ENCODE assay signal across 8 mouse cellular contexts in genomic region chr6:54594469-54595329, GRCm38 (mm10). TPM values are rescaled to one million over a fixed set of nuclear protein-coding genes. Genes with fewer than 3 reads are reported as not detected.
DNase-seq lines count a peak whose midpoint lies in the region; ATAC-seq lines count a peak whose summit lies in the region.

Gene Plekha8 (plus strand): TSS chr6:54595111.

- DNase-seq in T-cell, adult 2 months (ENCODE audit: low spot score), result peak; percentile 78
- DNase-seq in cerebellum, postnatal 25 days, result peak; percentile 96 to 98
- DNase-seq in frontal cortex, postnatal 25 days (ENCODE audit: low spot score in 2 of 2), result peak; percentile 78 to 81
- peak; percentile 84 to 85 for DNase-seq in layer of hippocampus, postnatal 25 days (ENCODE audit: extremely low spot score in 1 of 2, low spot score in 1 of 2)
- peak; percentile 94 for DNase-seq in lung, postnatal 14 days
- DNase-seq in retina, adult 2 months (ENCODE audit: low read depth, low spot score), result peak; percentile 89
- DNase-seq in thymus, postnatal 25 days, result peak; percentile 84

- H3K9me3 ChIP-seq in hindbrain, embryonic 13.5 days, result no peaks in the 10 kb centered on the region

- no peaks in the 10 kb centered on the region for H3K36me3 ChIP-seq in hindbrain, embryonic 13.5 days

- H3K27me3 ChIP-seq in hindbrain, embryonic 13.5 days, result 0 out of 2 replicates have a peak, but pooled peaks cover 10% of the 10 kb centered on the region

- peak; percentile 94 for ATAC-seq in hindbrain, embryonic 13.5 days (ENCODE audit: low FRiP score)

- H3K9ac ChIP-seq in hindbrain, embryonic 13.5 days, result peak within 1 kb of the TSS; percentile 93

- under 1% methylated on average over 40 of the region's 49 CpGs for WGBS in hindbrain, embryonic 13.5 days

- H3K4me2 ChIP-seq in hindbrain, embryonic 13.5 days, result peak within 1 kb of the TSS; percentile 81

- peaks cover 48% of the 10 kb centered on the region for H3K4me1 ChIP-seq in hindbrain, embryonic 13.5 days (replicated peaks)

- peak within 1 kb of the TSS; percentile 81 for H3K27ac ChIP-seq in hindbrain, embryonic 13.5 days

- peak within 1 kb of the TSS; percentile 94 for H3K4me3 ChIP-seq in hindbrain, embryonic 13.5 days

RNA-seq across cellular contexts. Expression of gene Plekha8, which starts in this region (rescaled TPM):
- polyA plus RNA-seq in hindbrain, embryonic 13.5 days (2015; fragmentation: Nextera tagmentation; extraction: Ambion mirVana), result 8.8 and 9.2 TPM in 2 replicates
- total RNA-seq in layer of hippocampus, postnatal 25 days (2021), result 10 to 100 TPM; 11.4 to 13.7 TPM

Comparison
In these comparisons a context has a peak if more than half of its experiments do, and no peak if none do; other contexts are left out.
1. Peak in every context shown above with its lines: DNase-seq, ATAC-seq, H3K4me3 ChIP-seq and H3K27ac ChIP-seq.